ENCODE assay signal across 9 mouse cellular contexts in the genomic region with DNA sequence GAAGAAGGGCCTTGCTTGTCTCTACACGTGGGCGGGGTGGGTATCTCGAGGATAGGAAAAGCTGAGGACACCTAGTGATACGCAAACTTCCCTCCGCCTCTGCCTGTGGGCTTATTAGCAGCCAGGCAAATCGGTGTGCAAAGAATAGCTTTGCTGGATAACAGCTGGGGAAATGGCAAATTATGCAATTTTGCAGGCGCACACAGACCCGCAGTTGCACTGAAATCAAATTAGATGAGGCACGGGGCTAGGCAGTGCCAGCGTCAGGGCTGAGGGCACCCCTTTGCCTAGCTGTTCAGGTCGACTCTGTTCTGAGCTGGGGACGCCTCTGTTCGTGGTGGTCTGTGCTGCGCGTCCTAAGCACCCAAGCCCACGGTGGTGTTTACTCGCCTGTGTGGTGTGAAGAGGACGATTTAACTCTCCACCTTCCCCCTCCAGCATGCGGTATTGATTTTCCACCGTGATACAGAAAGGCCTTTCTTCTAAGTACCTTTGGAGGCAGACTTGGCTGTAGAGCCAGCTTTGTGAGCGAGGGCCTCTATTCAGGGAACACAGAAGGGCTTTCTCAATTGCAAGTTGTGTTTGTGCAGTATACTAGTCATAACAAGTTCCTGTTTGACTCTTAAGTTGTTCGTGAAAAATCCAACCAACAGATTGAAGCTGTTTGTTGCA. TPM values are rescaled to one million over a fixed set of nuclear protein-coding genes. Genes with fewer than 3 reads are reported as not detected.
A peak's percentile ranks its signal among the peaks of the same experiment; 100 is the strongest.
DNase-seq lines count a peak whose midpoint lies in the region; ATAC-seq lines count a peak whose summit lies in the region.
"Had no signal": no experiment of that assay in that cellular context is flagged by ENCODE, and none has a peak within 500 bp of the region (broad histone marks: within the 10 kb centered on the region; RNA-seq: fewer than 3 reads in every experiment).

No protein-coding gene starts in this region.

- no peak overlapping the region for H3K9ac ChIP-seq in lung, embryonic 15.5 days
- peak overlapping the region; percentile 3; the same call in 1 of the 2 replicates for H3K9ac ChIP-seq in forebrain, embryonic 11.5 days (ENCODE audit: low read length)
- H3K9ac ChIP-seq in neural tube, embryonic 15.5 days (replicated peaks) = 0 out of 2 replicates have a peak overlapping the region, but pooled peaks have one; percentile 14

- no peaks in the 10 kb centered on the region for H3K36me3 ChIP-seq in lung, embryonic 15.5 days
- H3K36me3 ChIP-seq in forebrain, embryonic 11.5 days (ENCODE audit: control insufficient read depth, insufficient read depth, low read length) = no peaks in the 10 kb centered on the region
- H3K36me3 ChIP-seq in neural tube, embryonic 15.5 days = no peaks in the 10 kb centered on the region

- WGBS in lung, embryonic 15.5 days = 36% methylated on average over 22 of the region's 22 CpGs
- WGBS in forebrain, embryonic 11.5 days = 13% methylated on average over 22 of the region's 22 CpGs
- WGBS in neural tube, embryonic 15.5 days = 22% methylated on average over 22 of the region's 22 CpGs

- no peak overlapping the region for H3K27ac ChIP-seq in lung, embryonic 15.5 days
- H3K27ac ChIP-seq in forebrain, embryonic 11.5 days (ENCODE audit: low read depth, low read length) = peak overlapping the region; percentile 14
- H3K27ac ChIP-seq in neural tube, embryonic 15.5 days (replicated peaks) = peak overlapping the region; percentile 67

- peak overlapping the region; percentile 18 for H3K4me2 ChIP-seq in lung, embryonic 15.5 days
- peak overlapping the region; percentile 53 for H3K4me2 ChIP-seq in forebrain, embryonic 11.5 days (ENCODE audit: low read depth, low read length, severe bottlenecking)
- peak overlapping the region; percentile 54 for H3K4me2 ChIP-seq in neural tube, embryonic 15.5 days

- H3K4me3 ChIP-seq in lung, embryonic 15.5 days = no peak overlapping the region
- peak overlapping the region; percentile 10 for H3K4me3 ChIP-seq in forebrain, embryonic 11.5 days (ENCODE audit: low read depth, low read length)
- H3K4me3 ChIP-seq in neural tube, embryonic 15.5 days (replicated peaks) = 0 out of 2 replicates have a peak overlapping the region, but pooled peaks have one; percentile 15

- H3K27me3 ChIP-seq in lung, embryonic 15.5 days = no peaks in the 10 kb centered on the region
- H3K27me3 ChIP-seq in forebrain, embryonic 11.5 days (ENCODE audit: control insufficient read depth, insufficient read depth, low read length) = no peaks in the 10 kb centered on the region
- no peaks in the 10 kb centered on the region for H3K27me3 ChIP-seq in neural tube, embryonic 15.5 days (replicated peaks)

- no peak for DNase-seq in lung, adult 18-20 months
- peak; percentile 63 for DNase-seq in forebrain, embryonic 11.5 days (ENCODE audit: low spot score)
- peak; percentile 31 to 37 for DNase-seq in layer of hippocampus, postnatal 36 days
- no peak for DNase-seq in B cell, adult 2 months
- DNase-seq in adipocyte (ENCODE audit: low spot score) = no peak
- DNase-seq in kidney, adult 18-20 months = no peak

- ATAC-seq in lung, embryonic 15.5 days (ENCODE audit: borderline replicate concordance, extremely low read depth, low FRiP score, low TSS enrichment) = no peak
- ATAC-seq in forebrain, embryonic 11.5 days (replicated peaks; ENCODE audit: low FRiP score) = peak; percentile 83
- ATAC-seq in neural tube, embryonic 15.5 days (ENCODE audit: low FRiP score) = peak; percentile 85

- no peaks in the 10 kb centered on the region for H3K4me1 ChIP-seq in lung, embryonic 15.5 days
- peaks cover 10% of the 10 kb centered on the region; the same call in 1 of the 2 replicates for H3K4me1 ChIP-seq in forebrain, embryonic 11.5 days (replicated peaks; ENCODE audit: control insufficient read depth, insufficient read depth, low read length)
- peaks cover 16% of the 10 kb centered on the region for H3K4me1 ChIP-seq in neural tube, embryonic 15.5 days

- no peaks in the 10 kb centered on the region for H3K9me3 ChIP-seq in lung, embryonic 15.5 days
- H3K9me3 ChIP-seq in forebrain, embryonic 11.5 days (ENCODE audit: control insufficient read depth, low read length) = no peaks in the 10 kb centered on the region
- no peaks in the 10 kb centered on the region for H3K9me3 ChIP-seq in neural tube, embryonic 15.5 days (replicated peaks)

RNA-seq across cellular contexts. Expression of gene 9330182O14Rik, which starts 19.4 kb away (rescaled TPM):
- polyA plus RNA-seq in lung, embryonic 15.5 days (2015; fragmentation: Nextera tagmentation; extraction: Ambion mirVana) = not detected in 2 replicates
- not detected in 2 replicates for polyA plus RNA-seq in forebrain, embryonic 11.5 days (2014; fragmentation: Nextera tagmentation; extraction: Ambion mirVana)
- not detected for total RNA-seq in layer of hippocampus, postnatal 36 days (2021)
- not detected in 2 replicates for polyA plus RNA-seq in neural tube, embryonic 15.5 days (2015; fragmentation: Nextera tagmentation; extraction: Ambion mirVana)
- total RNA-seq: liver, adult 2 months had no signal
- polyA plus RNA-seq: liver, adult 2 months had no signal

Comparison
In these comparisons a context has a peak if more than half of its experiments do, and no peak if none do; other contexts are left out.
1. DNase-seq: peak in forebrain, embryonic 11.5 days (single experiment) and layer of hippocampus, postnatal 36 days (2 of 2); none in lung, adult 18-20 months (0 of 2), B cell, adult 2 months (0 of 2), adipocyte (single experiment) and kidney, adult 18-20 months (single experiment).
2. Peak in every context shown above with its lines, with median percentiles within 50 percentile points of each other: H3K4me2 ChIP-seq.